Mouse (Mus musculus): ENCODE results near the gene Abcg8.

DNA sequence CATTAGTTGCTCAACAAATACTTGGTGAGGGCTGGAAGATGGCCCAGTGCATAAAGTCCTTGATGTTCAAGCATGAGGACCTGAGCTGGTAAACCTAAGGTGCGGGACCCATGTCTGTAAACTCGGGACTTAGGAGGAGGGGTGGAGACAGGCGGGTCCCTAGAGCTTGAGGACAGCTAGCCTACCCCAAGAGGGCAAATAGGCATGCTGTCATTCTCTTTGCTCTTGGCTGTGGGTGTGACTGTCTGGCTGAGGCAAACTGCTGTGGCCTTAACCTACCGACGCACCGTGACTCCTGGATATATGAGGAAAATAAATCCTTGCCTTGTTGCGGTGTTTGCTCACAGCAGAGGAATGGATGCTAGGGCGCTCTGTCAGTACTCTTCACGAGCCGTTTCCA, 48.4 kb upstream of the Abcg8 start:
- TF ChIP-seq CTCF (IDR thresholded peaks at IDR 0.05; ENCODE audit: low read depth, low read length) (no peak), POLR2A (IDR thresholded peaks at IDR 0.05; ENCODE audit: extremely low read depth, insufficient read depth, low read length) (no peak)

All from liver, adult 2 months (tissue).